Mouse (Mus musculus) myocyte (in vitro differentiated cells): ENCODE results near the gene Rhebl1.
A peak's percentile ranks its signal among the peaks of the same experiment; 100 is the strongest.

Experiments used
- MAX ChIP-seq: IDR thresholded peaks from one replicate; pipeline ENCODE4 v1.6.1; 2011; ENCODE audit warnings: low read depth, mild to moderate bottlenecking, control low read depth
- POLR2A ChIP-seq: IDR thresholded peaks from one replicate; pipeline ENCODE4 v1.6.1; 2011; ENCODE audit warnings: low read depth, mild to moderate bottlenecking, control low read depth, moderate library complexity; ENCODE audit not compliant: insufficient read length
- POLR2AphosphoS2 ChIP-seq: IDR thresholded peaks from one replicate; pipeline ENCODE4 v1.6.1; 2011; ENCODE audit warnings: low read depth, control low read depth; ENCODE audit not compliant: insufficient read length

GRCm38 (mm10) chr15:98933833-98934216 lies 39.5 kb upstream of the Rhebl1 start:
- TF ChIP-seq MAX (peak; percentile 19), POLR2A (peak; percentile 73), POLR2AphosphoS2 (peak; percentile 89)
